Comparison of ENCODE assay signal across 10 mouse cellular contexts in genomic region chr8:126601325-126601724, GRCm38 (mm10). TPM values are rescaled to one million over a fixed set of nuclear protein-coding genes. Genes with fewer than 3 reads are reported as not detected.
DNase-seq lines count a peak whose midpoint lies in the region; ATAC-seq lines count a peak whose summit lies in the region.
"Had no signal": no experiment of that assay in that cellular context is flagged by ENCODE, and none has a peak within 500 bp of the region (broad histone marks: within the 10 kb centered on the region; RNA-seq: fewer than 3 reads in every experiment).

No protein-coding gene starts in this region.

- no peak for ATAC-seq in heart, embryonic 13.5 days (ENCODE audit: extremely low read depth, insufficient number of reproducible peaks, low FRiP score, low TSS enrichment)
- ATAC-seq in midbrain, embryonic 11.5 days (ENCODE audit: low FRiP score): peak; percentile 50; the same call in 1 of the 2 replicates
- ATAC-seq in midbrain, embryonic 14.5 days (ENCODE audit: low FRiP score, low TSS enrichment): no peak
- ATAC-seq in forebrain, embryonic 15.5 days (replicated peaks): 0 out of 2 replicates have a peak, but pooled peaks have one; percentile 23
- ATAC-seq in stomach, embryonic 14.5 days (ENCODE audit: insufficient number of reproducible peaks, insufficient read depth, low FRiP score, low read depth): no peak

- H3K36me3 ChIP-seq in heart, embryonic 13.5 days: no peaks in the 10 kb centered on the region
- H3K36me3 ChIP-seq in midbrain, embryonic 11.5 days (ENCODE audit: control insufficient read depth, insufficient read depth, low read length): no peaks in the 10 kb centered on the region
- H3K36me3 ChIP-seq in midbrain, embryonic 14.5 days (ENCODE audit: control insufficient read depth, insufficient read depth, low read length): no peaks in the 10 kb centered on the region
- no peaks in the 10 kb centered on the region for H3K36me3 ChIP-seq in forebrain, embryonic 15.5 days
- no peaks in the 10 kb centered on the region for H3K36me3 ChIP-seq in stomach, embryonic 14.5 days (ENCODE audit: control insufficient read depth, insufficient read depth, low read length)

- H3K4me1 ChIP-seq in heart, embryonic 13.5 days: peaks cover 66% of the 10 kb centered on the region
- H3K4me1 ChIP-seq in midbrain, embryonic 11.5 days (ENCODE audit: control insufficient read depth, insufficient read depth, low read length): peaks cover 24% of the 10 kb centered on the region
- H3K4me1 ChIP-seq in midbrain, embryonic 14.5 days (ENCODE audit: control insufficient read depth, insufficient read depth, low read length): peaks cover 24% of the 10 kb centered on the region
- H3K4me1 ChIP-seq in forebrain, embryonic 15.5 days: peaks cover 56% of the 10 kb centered on the region
- peaks cover 39% of the 10 kb centered on the region for H3K4me1 ChIP-seq in stomach, embryonic 14.5 days (ENCODE audit: control insufficient read depth, insufficient read depth, low read length)

- peak overlapping the region; percentile 15; the same call in 1 of the 2 replicates for H3K9ac ChIP-seq in heart, embryonic 13.5 days
- H3K9ac ChIP-seq in midbrain, embryonic 11.5 days (ENCODE audit: low read length): no peak overlapping the region
- H3K9ac ChIP-seq in midbrain, embryonic 14.5 days (replicated peaks; ENCODE audit: low read length): no peak overlapping the region
- H3K9ac ChIP-seq in forebrain, embryonic 15.5 days (replicated peaks): no peak overlapping the region
- no peak overlapping the region for H3K9ac ChIP-seq in stomach, embryonic 14.5 days (replicated peaks; ENCODE audit: low read depth, low read length)

- no peak overlapping the region for H3K4me3 ChIP-seq in heart, embryonic 13.5 days
- H3K4me3 ChIP-seq in midbrain, embryonic 11.5 days (ENCODE audit: low read depth, low read length): no peak overlapping the region
- no peak overlapping the region for H3K4me3 ChIP-seq in midbrain, embryonic 14.5 days (replicated peaks; ENCODE audit: low read depth, low read length)
- no peak overlapping the region for H3K4me3 ChIP-seq in forebrain, embryonic 15.5 days
- no peak overlapping the region for H3K4me3 ChIP-seq in stomach, embryonic 14.5 days (ENCODE audit: low read depth, low read length)

- no peaks in the 10 kb centered on the region for H3K27me3 ChIP-seq in heart, embryonic 13.5 days (replicated peaks)
- no peaks in the 10 kb centered on the region for H3K27me3 ChIP-seq in midbrain, embryonic 11.5 days (ENCODE audit: control insufficient read depth, insufficient read depth, low read length)
- no peaks in the 10 kb centered on the region for H3K27me3 ChIP-seq in midbrain, embryonic 14.5 days (ENCODE audit: control insufficient read depth, insufficient read depth, low read length)
- no peaks in the 10 kb centered on the region for H3K27me3 ChIP-seq in forebrain, embryonic 15.5 days
- no peaks in the 10 kb centered on the region for H3K27me3 ChIP-seq in stomach, embryonic 14.5 days (ENCODE audit: control insufficient read depth, insufficient read depth, low read length)

- no peak for DNase-seq in heart, adult 8-10 months (ENCODE audit: low spot score)
- no peak for DNase-seq in midbrain, embryonic 11.5 days (ENCODE audit: low spot score, missing footprints)
- DNase-seq in midbrain, embryonic 14.5 days: no peak
- no peak for DNase-seq in adrenal gland, postnatal 14 days
- no peak for DNase-seq in Muller cell, postnatal 12 days (ENCODE audit: inconsistent ontology term)
- DNase-seq: gastrocnemius, postnatal 36 days; lung, postnatal 36 days had no signal

- peak overlapping the region; percentile 72 for H3K27ac ChIP-seq in heart, embryonic 13.5 days (replicated peaks)
- H3K27ac ChIP-seq in midbrain, embryonic 11.5 days (ENCODE audit: low read depth, low read length): no peak overlapping the region
- no peak overlapping the region for H3K27ac ChIP-seq in midbrain, embryonic 14.5 days (replicated peaks; ENCODE audit: low read depth, low read length)
- peak overlapping the region; percentile 54 for H3K27ac ChIP-seq in forebrain, embryonic 15.5 days (replicated peaks)
- H3K27ac ChIP-seq in stomach, embryonic 14.5 days (ENCODE audit: low read length): peak overlapping the region; percentile 44; the same call in 1 of the 2 replicates

- 43% methylated on average over 5 of the region's 5 CpGs for WGBS in heart, embryonic 13.5 days
- WGBS in midbrain, embryonic 11.5 days: 23% methylated on average over 5 of the region's 5 CpGs
- 13% methylated on average over 5 of the region's 5 CpGs for WGBS in midbrain, embryonic 14.5 days
- 12% methylated on average over 5 of the region's 5 CpGs for WGBS in forebrain, embryonic 15.5 days
- 42% methylated on average over 5 of the region's 5 CpGs for WGBS in stomach, embryonic 14.5 days

- H3K4me2 ChIP-seq in heart, embryonic 13.5 days: no peak overlapping the region
- no peak overlapping the region for H3K4me2 ChIP-seq in midbrain, embryonic 11.5 days
- H3K4me2 ChIP-seq in midbrain, embryonic 14.5 days (ENCODE audit: low read length): no peak overlapping the region
- H3K4me2 ChIP-seq in forebrain, embryonic 15.5 days (replicated peaks): no peak overlapping the region
- no peak overlapping the region for H3K4me2 ChIP-seq in stomach, embryonic 14.5 days (replicated peaks; ENCODE audit: low read depth, low read length)

- H3K9me3 ChIP-seq in heart, embryonic 13.5 days: no peaks in the 10 kb centered on the region
- no peaks in the 10 kb centered on the region for H3K9me3 ChIP-seq in midbrain, embryonic 11.5 days (ENCODE audit: control insufficient read depth, low read length)
- H3K9me3 ChIP-seq in midbrain, embryonic 14.5 days (ENCODE audit: control insufficient read depth, low read length): no peaks in the 10 kb centered on the region
- no peaks in the 10 kb centered on the region for H3K9me3 ChIP-seq in forebrain, embryonic 15.5 days
- H3K9me3 ChIP-seq in stomach, embryonic 14.5 days (ENCODE audit: control insufficient read depth, low read depth, low read length): no peaks in the 10 kb centered on the region

RNA-seq across cellular contexts. Expression of gene Irf2bp2, which starts 7.5 kb away (rescaled TPM):
- 6.5 and 7.5 TPM in 2 replicates for polyA plus RNA-seq in heart, embryonic 13.5 days (2015; fragmentation: Nextera tagmentation; extraction: Ambion mirVana)
- 10 to 100 TPM; 41.8 to 60.9 (median 50.3) TPM for total RNA-seq in heart, adult 8-10 months (2022)
- 4.4 and 4.5 TPM in 2 replicates for polyA plus RNA-seq in midbrain, embryonic 11.5 days (2014; fragmentation: Nextera tagmentation; extraction: Ambion mirVana)
- 7.8 and 9.8 TPM in 2 replicates for polyA plus RNA-seq in midbrain, embryonic 14.5 days (2014; fragmentation: Nextera tagmentation; extraction: Ambion mirVana)
- polyA plus RNA-seq in forebrain, embryonic 15.5 days (2015; fragmentation: Nextera tagmentation; extraction: Ambion mirVana): 10.5 and 11.1 TPM in 2 replicates
- polyA plus RNA-seq in stomach, embryonic 14.5 days (2014; fragmentation: Nextera tagmentation; extraction: Ambion mirVana): 9.7 and 10.0 TPM in 2 replicates
- total RNA-seq in adrenal gland, postnatal 14 days (2021): 97.2 and 105 TPM in 2 replicates

Comparison
In these comparisons a context has a peak if more than half of its experiments do, and no peak if none do; other contexts are left out.
1. ATAC-seq: peak in midbrain, embryonic 11.5 days (single experiment) and forebrain, embryonic 15.5 days (single experiment); none in heart, embryonic 13.5 days (single experiment), midbrain, embryonic 14.5 days (single experiment) and stomach, embryonic 14.5 days (single experiment).
2. H3K27ac ChIP-seq: peak in heart, embryonic 13.5 days (single experiment), forebrain, embryonic 15.5 days (single experiment) and stomach, embryonic 14.5 days (single experiment); none in midbrain, embryonic 11.5 days (single experiment) and midbrain, embryonic 14.5 days (single experiment).